Mouse (Mus musculus): ENCODE measurements at regions not wholly inside any gene's neighbourhood (a gene's known extent, or its start where the extent isn't known, plus 50 kb on each side); places are given as distances from the start of the nearest gene placed in this dataset.

GRCm38 (mm10) chr10:19078047-19078446 lies 62.6 kb upstream of the Tnfaip3 start:
- Histone ChIP-seq H3K4me2 (replicated peaks) (no peak overlapping the region), H3K36me3 (replicated peaks; ENCODE audit: control insufficient read depth, insufficient read depth) (no peaks in the 10 kb centered on the region), H3K27me3 (ENCODE audit: control insufficient read depth, insufficient read depth, low read length) (no peaks in the 10 kb centered on the region), H3K27ac (no peak overlapping the region), H3K9me3 (ENCODE audit: control insufficient read depth, low read length) (no peaks in the 10 kb centered on the region), H3K4me3 (replicated peaks; ENCODE audit: low read length) (no peak overlapping the region), H3K4me1 (replicated peaks; ENCODE audit: control insufficient read depth, insufficient read depth, low read length) (no peaks in the 10 kb centered on the region), H3K9ac (no peak overlapping the region)
- ATAC-seq (ENCODE audit: low FRiP score) (no peak), DNase-seq (ENCODE audit: low spot score) (no peak)
- WGBS, result 87% methylated on average over 4 of the region's 4 CpGs

- 88% methylated on average over 5 of the region's 5 CpGs for WGBS
- no peak overlapping the region for H3K27ac ChIP-seq
- H3K36me3 ChIP-seq (replicated peaks; ENCODE audit: control insufficient read depth, insufficient read depth), result no peaks in the 10 kb centered on the region
- H3K27me3 ChIP-seq (ENCODE audit: control insufficient read depth, insufficient read depth, low read length), result no peaks in the 10 kb centered on the region
- no peak overlapping the region for H3K9ac ChIP-seq
- H3K4me1 ChIP-seq (replicated peaks; ENCODE audit: control insufficient read depth, insufficient read depth, low read length), result no peaks in the 10 kb centered on the region
- DNase-seq (ENCODE audit: low spot score), result no peak
- ATAC-seq (ENCODE audit: low FRiP score), result no peak
- H3K4me2 ChIP-seq (replicated peaks), result no peak overlapping the region
- H3K4me3 ChIP-seq (replicated peaks; ENCODE audit: low read length), result no peak overlapping the region
- H3K9me3 ChIP-seq (ENCODE audit: control insufficient read depth, low read length), result no peaks in the 10 kb centered on the region
Observed at GRCm38 (mm10) chr10:19068377-19068776, 52.9 kb upstream of the Tnfaip3 start.

- no peak for ATAC-seq (ENCODE audit: low FRiP score)
- Histone ChIP-seq H3K36me3 (replicated peaks; ENCODE audit: control insufficient read depth, insufficient read depth) (no peaks in the 10 kb centered on the region), H3K4me3 (replicated peaks; ENCODE audit: low read length) (no peak overlapping the region), H3K27me3 (ENCODE audit: control insufficient read depth, insufficient read depth, low read length) (no peaks in the 10 kb centered on the region), H3K4me1 (replicated peaks; ENCODE audit: control insufficient read depth, insufficient read depth, low read length) (no peaks in the 10 kb centered on the region), H3K9me3 (ENCODE audit: control insufficient read depth, low read length) (no peaks in the 10 kb centered on the region), H3K27ac (no peak overlapping the region), H3K9ac (no peak overlapping the region), H3K4me2 (replicated peaks) (no peak overlapping the region)
- DNase-seq (ENCODE audit: low spot score), result no peak
- WGBS, result 80% methylated on average over 3 of the region's 3 CpGs
Observed at GRCm38 (mm10) chr10:19067623-19068022, 52.2 kb upstream of the Tnfaip3 start.

- 91% methylated on average over 5 of the region's 5 CpGs for WGBS
- H3K9ac ChIP-seq, result no peak overlapping the region
- no peak overlapping the region for H3K4me2 ChIP-seq (replicated peaks)
- H3K4me3 ChIP-seq (replicated peaks; ENCODE audit: low read length), result no peak overlapping the region
- no peaks in the 10 kb centered on the region for H3K27me3 ChIP-seq (ENCODE audit: control insufficient read depth, insufficient read depth, low read length)
- no peak overlapping the region for H3K27ac ChIP-seq
- DNase-seq (ENCODE audit: low spot score) (no peak), ATAC-seq (ENCODE audit: low FRiP score) (no peak)
- H3K36me3 ChIP-seq (replicated peaks; ENCODE audit: control insufficient read depth, insufficient read depth), result no peaks in the 10 kb centered on the region
- no peaks in the 10 kb centered on the region for H3K4me1 ChIP-seq (replicated peaks; ENCODE audit: control insufficient read depth, insufficient read depth, low read length)
- H3K9me3 ChIP-seq (ENCODE audit: control insufficient read depth, low read length), result no peaks in the 10 kb centered on the region
Observed at GRCm38 (mm10) chr10:19066821-19067350, 51.4 kb upstream of the Tnfaip3 start.
